Mouse (Mus musculus): ENCODE results near the gene Abcb4. TPM values are rescaled to one million over a fixed set of nuclear protein-coding genes. Genes with fewer than 3 reads are reported as not detected.

Gene Abcb4
- 0.35 TPM for polyA plus RNA-seq (2017; shearing (Covaris generic))

DNA sequence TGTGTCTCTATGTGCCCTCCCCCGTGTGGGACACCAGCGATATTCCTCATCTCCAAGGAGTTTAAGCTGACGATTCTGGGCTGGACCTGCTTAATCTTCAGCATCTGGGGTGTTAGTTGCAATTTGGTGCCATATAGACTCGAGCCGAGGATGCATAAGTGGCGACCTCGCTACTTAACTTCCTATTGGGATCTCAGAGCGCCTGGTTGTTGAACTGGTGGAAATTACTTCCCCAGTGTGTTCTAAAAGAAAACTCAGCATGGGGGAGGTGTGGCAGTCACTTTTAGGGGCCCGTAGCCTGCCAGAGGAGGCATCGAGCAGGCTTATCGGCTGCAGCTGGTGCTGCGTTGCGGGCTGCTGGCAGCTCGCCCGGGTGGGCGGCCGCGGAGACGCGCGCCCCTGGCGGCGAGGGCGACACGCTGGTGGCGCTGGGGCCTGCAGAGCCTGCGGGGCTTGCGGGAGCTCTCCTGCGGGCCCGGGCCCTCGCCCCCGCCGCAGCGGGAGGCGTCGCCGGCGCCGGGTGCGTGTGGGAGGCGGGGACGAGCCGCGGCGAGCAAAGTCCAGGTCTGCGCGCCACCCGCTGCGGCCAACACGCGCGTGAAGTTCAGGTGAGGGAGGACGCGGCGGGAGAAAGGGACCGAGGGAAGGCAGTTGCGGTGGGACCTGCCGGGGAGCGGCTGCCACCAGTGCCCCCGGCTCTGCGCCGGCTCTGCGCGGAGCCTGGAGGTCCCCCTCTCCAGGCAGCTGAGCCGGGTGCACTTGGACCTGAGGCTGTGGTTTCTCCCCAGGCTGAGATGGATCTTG is at the start of gene Abcb4:
Abcb4 (plus strand) TSS at position 418 of the 804 bp plus-strand sequence.

GRCm38 (mm10) chr5:8996686-8997512 is 103.4 kb downstream of the Abcb4 start, which contains the start of gene Crot:
Gene Crot (minus strand): TSS chr5:8997324.

Other genes starting within 250 kb of the Abcb4 start
- gene Abcb1a, start 233.6 kb upstream of the Abcb4 start, polyA plus RNA-seq (2017; shearing (Covaris generic)) = 50.2 TPM
- 15.0 TPM for gene Abcb1b, start 95.6 kb upstream of the Abcb4 start, polyA plus RNA-seq (2017; shearing (Covaris generic))
- 72.0 TPM for gene Crot, start 103.6 kb downstream of the Abcb4 start, polyA plus RNA-seq (2017; shearing (Covaris generic))
- gene Tmem243, start 207.0 kb downstream of the Abcb4 start, polyA plus RNA-seq (2017; shearing (Covaris generic)) = 33.2 TPM